Mouse (Mus musculus): Measurements from ENCODE around the gene Mrps23. TPM values are rescaled to one million over a fixed set of nuclear protein-coding genes. Genes with fewer than 3 reads are reported as not detected.

The Mrps23 gene
- polyA plus RNA-seq, 1 experiment from 2014 or later, result 28.7 TPM

- Histone ChIP-seq H3K4me3 (ENCODE audit: low read depth, low read length) (no peak overlapping the region), H3K36me3 (replicated peaks; ENCODE audit: insufficient read depth, low read length) (peaks cover 26% of the 10 kb centered on the region), H3K4me2 (ENCODE audit: low read depth, low read length) (no peak overlapping the region), H3K27ac (ENCODE audit: low read depth) (no peak overlapping the region), H3K27me3 (ENCODE audit: insufficient read depth, low read length) (no peaks in the 10 kb centered on the region; the same call in 1 of the 2 replicates), H3K9ac (replicated peaks) (peak overlapping the region; percentile 7; the same call in 1 of the 2 replicates), H3K9me3 (ENCODE audit: low read length) (no peaks in the 10 kb centered on the region), H3K4me1 (ENCODE audit: insufficient read depth) (no peaks in the 10 kb centered on the region)
- ATAC-seq, result no peak
- WGBS (ENCODE audit: insufficient replicate concordance), result 37% methylated on average over 6 of the region's 6 CpGs
- DNase-seq, result no peak
- no peak for TF ChIP-seq EP300 (IDR thresholded peaks at IDR 0.05; ENCODE audit: low read depth)
- no peak for TF ChIP-seq CTCF (IDR thresholded peaks at IDR 0.05; ENCODE audit: low read depth)
Observed at GRCm38 (mm10) chr11:88213757-88214156, 9.6 kb downstream of the Mrps23 start.

DNA sequence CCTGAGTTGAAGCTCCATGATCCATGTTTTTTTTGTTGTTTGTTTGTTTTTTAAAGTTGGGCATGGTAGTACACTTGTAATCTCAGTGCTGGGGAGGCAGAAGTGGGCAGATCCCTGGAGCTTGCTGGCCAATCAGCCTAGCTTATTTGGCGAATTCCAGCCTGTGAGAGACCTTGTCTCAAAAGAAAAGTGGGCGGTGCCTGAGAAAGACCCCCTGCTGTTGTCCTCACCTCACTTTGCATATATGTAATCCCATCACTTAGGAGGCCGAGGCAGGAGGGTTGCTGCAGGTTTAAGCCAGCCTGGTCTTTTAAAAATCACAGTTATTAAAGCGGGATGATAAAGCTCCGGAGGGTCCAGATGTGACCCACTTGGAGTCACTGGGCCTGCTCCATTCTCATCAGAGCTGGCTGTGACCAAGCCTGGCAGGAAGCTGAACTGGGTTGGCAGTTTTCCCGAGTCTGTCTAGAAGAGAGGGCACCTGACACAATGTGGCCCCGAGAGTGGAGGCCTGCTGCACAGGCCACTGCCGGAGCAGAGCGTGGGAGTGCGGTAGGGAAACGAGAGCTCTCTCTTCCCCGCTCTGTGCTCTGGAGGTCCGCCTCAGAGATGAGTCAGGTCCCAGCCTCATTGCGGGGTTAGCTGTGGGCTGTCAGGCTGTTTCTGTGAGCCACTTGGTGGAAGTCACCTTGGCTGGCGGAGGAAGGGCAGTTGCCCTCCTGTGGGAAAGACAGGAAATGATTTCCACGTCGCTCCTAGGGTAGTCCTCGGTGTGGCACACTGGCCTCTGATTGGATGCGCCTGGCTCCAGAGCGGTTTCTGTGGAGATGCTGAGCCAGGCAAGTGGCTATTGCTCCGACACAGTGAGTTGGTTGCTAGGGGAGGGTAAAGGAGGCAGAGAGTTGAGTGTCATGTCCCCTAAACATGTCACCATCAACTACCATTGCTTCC lies 11.0 kb downstream of the Mrps23 start:
- 55% methylated on average over 21 of the region's 21 CpGs for WGBS (ENCODE audit: insufficient replicate concordance)
- no peaks in the 10 kb centered on the region; the same call in 1 of the 2 replicates for H3K27me3 ChIP-seq (ENCODE audit: insufficient read depth, low read length)

GRCm38 (mm10) chr11:88216231-88216685 lies 12.1 kb downstream of the Mrps23 start:
- Histone ChIP-seq H3K9me3 (ENCODE audit: low read length) (no peaks in the 10 kb centered on the region), H3K27me3 (ENCODE audit: insufficient read depth, low read length) (no peaks in the 10 kb centered on the region; the same call in 1 of the 2 replicates), H3K36me3 (replicated peaks; ENCODE audit: insufficient read depth, low read length) (peaks cover 1% of the 10 kb centered on the region; the same call in 1 of the 2 replicates), H3K27ac (ENCODE audit: low read depth) (no peak overlapping the region), H3K4me3 (ENCODE audit: low read depth, low read length) (no peak overlapping the region), H3K4me1 (ENCODE audit: insufficient read depth) (no peaks in the 10 kb centered on the region), H3K4me2 (ENCODE audit: low read depth, low read length) (no peak overlapping the region), H3K9ac (replicated peaks) (no peak overlapping the region)
- TF ChIP-seq EP300 (IDR thresholded peaks at IDR 0.05; ENCODE audit: low read depth), result no peak
- peak; percentile 95 for TF ChIP-seq CTCF (IDR thresholded peaks at IDR 0.05; ENCODE audit: low read depth)
- DNase-seq (peak; percentile 68), ATAC-seq (no peak)
- 23% methylated on average over 10 of the region's 10 CpGs for WGBS (ENCODE audit: insufficient replicate concordance)

More for the DNA sequence above, 11.0 kb downstream of the Mrps23 start:
- no peak overlapping the region for H3K4me2 ChIP-seq (ENCODE audit: low read depth, low read length)
- H3K4me3 ChIP-seq (ENCODE audit: low read depth, low read length), result no peak overlapping the region
- no peak overlapping the region for H3K27ac ChIP-seq (ENCODE audit: low read depth)
- no peaks in the 10 kb centered on the region for H3K9me3 ChIP-seq (ENCODE audit: low read length)
- peaks cover 12% of the 10 kb centered on the region for H3K36me3 ChIP-seq (replicated peaks; ENCODE audit: insufficient read depth, low read length)
- H3K4me1 ChIP-seq (ENCODE audit: insufficient read depth), result no peaks in the 10 kb centered on the region
- H3K9ac ChIP-seq (replicated peaks), result no peak overlapping the region
- ATAC-seq (no peak), DNase-seq (no peak)
- TF ChIP-seq CTCF (IDR thresholded peaks at IDR 0.05; ENCODE audit: low read depth), result no peak
- TF ChIP-seq EP300 (IDR thresholded peaks at IDR 0.05; ENCODE audit: low read depth), result no peak

DNA sequence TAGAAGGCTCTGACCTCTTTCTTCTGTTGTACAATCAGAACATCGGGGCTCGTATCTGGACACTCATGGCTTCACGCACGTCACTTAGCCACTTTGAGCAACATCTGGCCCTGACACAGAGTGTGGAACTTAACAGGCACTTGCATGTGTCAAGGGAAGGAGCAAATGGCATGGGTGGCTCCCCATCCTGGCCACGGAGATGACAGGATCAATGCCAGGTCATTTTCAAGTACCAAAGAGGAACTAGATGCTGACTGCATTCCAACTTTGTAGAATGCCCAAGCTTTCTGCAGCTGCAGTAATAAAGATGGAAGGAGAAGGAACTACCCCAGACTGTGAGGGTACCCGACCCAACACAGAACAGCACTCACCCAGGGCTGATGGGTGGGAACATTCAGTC lies 14.0 kb downstream of the Mrps23 start:
- TF ChIP-seq EP300 (IDR thresholded peaks at IDR 0.05; ENCODE audit: low read depth) (no peak), CTCF (IDR thresholded peaks at IDR 0.05; ENCODE audit: low read depth) (no peak)
- ATAC-seq (no peak), DNase-seq (no peak)
- H3K4me1 ChIP-seq (ENCODE audit: insufficient read depth), result no peaks in the 10 kb centered on the region
- no peak overlapping the region for H3K4me3 ChIP-seq (ENCODE audit: low read depth, low read length)
- no peak overlapping the region for H3K27ac ChIP-seq (ENCODE audit: low read depth)
- no peaks in the 10 kb centered on the region for H3K9me3 ChIP-seq (ENCODE audit: low read length)
- 71% methylated on average over 6 of the region's 6 CpGs for whole genome bisulfite sequencing (ENCODE audit: insufficient replicate concordance)
- H3K4me2 ChIP-seq (ENCODE audit: low read depth, low read length), result no peak overlapping the region
- H3K36me3 ChIP-seq (replicated peaks; ENCODE audit: insufficient read depth, low read length), result no peaks in the 10 kb centered on the region
- no peaks in the 10 kb centered on the region; the same call in 1 of the 2 replicates for H3K27me3 ChIP-seq (ENCODE audit: insufficient read depth, low read length)
- no peak overlapping the region for H3K9ac ChIP-seq (replicated peaks)

DNA sequence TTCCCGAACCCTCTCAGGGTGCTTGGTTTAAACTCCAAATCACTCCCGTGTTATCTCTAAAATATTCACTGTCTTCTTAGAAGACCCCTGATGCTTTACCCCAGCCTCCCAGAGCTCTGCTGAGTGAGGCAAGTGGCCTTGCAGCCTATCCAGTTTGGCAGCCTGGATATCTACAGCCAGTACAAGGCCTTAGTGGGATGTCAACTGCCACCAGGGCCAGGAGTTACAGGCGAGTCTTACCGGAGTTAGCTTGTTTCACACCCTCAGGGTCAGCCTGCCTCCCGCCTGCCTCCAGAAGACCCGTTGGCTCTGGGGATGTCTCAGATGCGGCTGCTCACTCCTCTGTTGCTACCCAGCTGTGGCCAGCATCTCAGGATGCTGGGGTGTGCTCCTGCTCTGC lies 14.4 kb downstream of the Mrps23 start:
- Histone ChIP-seq H3K27ac (ENCODE audit: low read depth) (no peak overlapping the region), H3K4me3 (ENCODE audit: low read depth, low read length) (no peak overlapping the region), H3K9ac (replicated peaks) (no peak overlapping the region), H3K9me3 (ENCODE audit: low read length) (no peaks in the 10 kb centered on the region), H3K4me2 (ENCODE audit: low read depth, low read length) (no peak overlapping the region), H3K36me3 (replicated peaks; ENCODE audit: insufficient read depth, low read length) (no peaks in the 10 kb centered on the region), H3K4me1 (ENCODE audit: insufficient read depth) (no peaks in the 10 kb centered on the region), H3K27me3 (ENCODE audit: insufficient read depth, low read length) (no peaks in the 10 kb centered on the region; the same call in 1 of the 2 replicates)
- DNase-seq, result no peak
- 64% methylated on average over 7 of the region's 7 CpGs for WGBS (ENCODE audit: insufficient replicate concordance)
- ATAC-seq, result no peak
- TF ChIP-seq CTCF (IDR thresholded peaks at IDR 0.05; ENCODE audit: low read depth), result no peak
- TF ChIP-seq EP300 (IDR thresholded peaks at IDR 0.05; ENCODE audit: low read depth), result no peak

DNA sequence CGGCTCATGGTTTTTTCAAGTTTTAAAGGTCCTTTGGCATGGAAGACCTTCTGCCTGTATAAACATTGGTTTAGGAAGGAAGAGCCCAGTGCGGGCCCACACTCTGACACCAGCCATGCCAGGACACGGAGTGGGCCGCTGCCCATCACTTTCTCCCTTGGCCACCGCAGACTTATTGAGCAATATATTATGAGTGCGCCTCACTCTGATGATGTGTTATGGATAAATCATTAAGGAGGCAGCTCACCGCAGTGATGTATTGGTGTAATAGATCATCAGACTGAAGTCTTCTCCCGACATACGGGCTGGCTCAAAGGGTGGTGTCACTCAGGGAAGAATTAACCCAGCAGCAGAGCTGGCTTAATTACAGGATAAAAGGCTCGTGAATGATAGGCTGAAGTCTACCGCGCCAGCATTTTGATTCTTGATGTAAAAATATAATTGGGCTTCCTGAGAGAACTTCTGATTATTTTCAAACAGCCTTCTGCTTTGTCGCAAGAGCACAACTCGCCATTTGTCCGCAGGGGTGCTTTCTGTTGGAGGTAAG lies 17.8 kb downstream of the Mrps23 start:
- Histone ChIP-seq H3K27ac (ENCODE audit: low read depth) (no peak overlapping the region), H3K4me2 (ENCODE audit: low read depth, low read length) (no peak overlapping the region), H3K4me1 (ENCODE audit: insufficient read depth) (no peaks in the 10 kb centered on the region), H3K36me3 (replicated peaks; ENCODE audit: insufficient read depth, low read length) (no peaks in the 10 kb centered on the region), H3K9ac (replicated peaks) (no peak overlapping the region), H3K4me3 (ENCODE audit: low read depth, low read length) (no peak overlapping the region), H3K9me3 (ENCODE audit: low read length) (no peaks in the 10 kb centered on the region), H3K27me3 (ENCODE audit: insufficient read depth, low read length) (no peaks in the 10 kb centered on the region)
- ATAC-seq, result no peak
- no peak for DNase-seq
- 90% methylated on average over 15 of the region's 15 CpGs for WGBS (ENCODE audit: insufficient replicate concordance)
- TF ChIP-seq EP300 (IDR thresholded peaks at IDR 0.05; ENCODE audit: low read depth), result no peak
